Mouse (Mus musculus) embryonic facial prominence, embryonic 10.5 days (tissue): ENCODE data around the gene Tcfl5. TPM values are rescaled to one million over a fixed set of nuclear protein-coding genes. Genes with fewer than 3 reads are reported as not detected.
A peak's percentile ranks its signal among the peaks of the same experiment; 100 is the strongest.

Source experiments
- DNase-seq: peaks from one replicate; pipeline ENCODE4 v3.0.0-alpha.2; 2017; ENCODE audit warnings: low spot score
- H3K27ac ChIP-seq: fragments of 300-500 bp; sonication (generic); replicated peaks from 2 replicates; pipeline ENCODE4 v1.5.1; 2016; ENCODE audit warnings: mild to moderate bottlenecking
- H3K27me3 ChIP-seq: fragments of 300-500 bp; sonication (generic); replicated peaks from 2 replicates; pipeline ENCODE4 v1.6.1; 2016; ENCODE audit warnings: low read depth, mild to moderate bottlenecking; ENCODE audit not compliant: poor library complexity, severe bottlenecking
- H3K36me3 ChIP-seq: fragments of 300-500 bp; sonication (generic); replicated peaks from 2 replicates; pipeline ENCODE4 v1.6.1; 2016; ENCODE audit warnings: mild to moderate bottlenecking, moderate library complexity
- H3K4me1 ChIP-seq: fragments of 300-500 bp; sonication (generic); 2 replicates; pipeline ENCODE4 v1.6.1; 2016
- H3K4me3 ChIP-seq: fragments of 300-500 bp; sonication (generic); 2 replicates; pipeline ENCODE4 v1.5.1; 2016; ENCODE audit warnings: mild to moderate bottlenecking, moderate library complexity
- H3K9me3 ChIP-seq: fragments of 300-500 bp; sonication (generic); 2 replicates; pipeline ENCODE4 v1.6.1; 2016; ENCODE audit warnings: mild to moderate bottlenecking
- WGBS: fragments of 180-500 bp; shearing (Covaris S2); methylation state at CpG from one replicate; pipeline ENCODE4 v1.1.7; 2016; 5-methylcytosine and 5-hydroxymethylcytosine counted together
- polyA plus RNA-seq: library from polyadenylated mRNA; unstranded; fragments of >200 nt; fragmentation: Nextera tagmentation; extraction: Ambion mirVana; gene quantifications from 2 replicates; pipeline ENCODE4 v1.2.1, GENCODE M21; 2016

The Tcfl5 gene
- polyA plus RNA-seq: 0.11 and 0.18 TPM in 2 replicates

DNA sequence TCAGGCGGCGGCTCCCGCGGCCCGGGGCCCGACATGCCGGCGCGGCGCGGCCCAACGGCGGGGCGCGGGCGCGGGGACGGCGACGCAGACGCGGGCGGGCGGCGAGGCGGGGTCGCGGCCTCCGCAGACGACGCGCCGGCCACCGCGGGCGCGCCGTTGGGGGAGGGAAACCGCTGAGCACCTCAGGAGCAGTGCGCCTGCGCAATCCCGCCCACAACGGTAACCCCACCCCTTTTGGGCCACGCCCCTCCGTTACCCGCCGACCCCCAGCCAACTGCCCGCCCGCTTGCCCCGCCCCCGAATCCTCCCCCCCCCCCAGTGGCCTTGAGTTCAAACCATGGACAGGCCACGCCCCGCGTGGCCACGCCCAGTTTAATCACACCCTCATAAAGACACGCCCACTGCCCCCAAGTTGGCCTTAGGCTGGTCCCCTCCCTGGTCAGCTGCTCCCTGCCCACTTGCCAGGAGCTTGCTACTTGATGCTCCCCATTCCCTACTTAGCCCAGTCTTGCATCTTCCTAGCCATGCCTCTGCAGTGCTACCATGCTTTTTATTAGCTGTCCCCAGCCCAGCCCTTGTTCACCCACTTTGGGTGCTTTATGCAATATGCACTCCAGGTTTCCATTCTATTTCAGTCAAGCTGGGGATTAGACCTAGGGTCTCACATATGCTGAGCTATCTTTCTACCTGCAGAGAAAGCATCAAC lies at the start of gene Tcfl5:
Gene Tcfl5 (minus strand): TSS at position 154 of the 706 bp plus-strand sequence.
- peaks cover 46% of the 10 kb centered on the region for H3K27me3 ChIP-seq

DNA sequence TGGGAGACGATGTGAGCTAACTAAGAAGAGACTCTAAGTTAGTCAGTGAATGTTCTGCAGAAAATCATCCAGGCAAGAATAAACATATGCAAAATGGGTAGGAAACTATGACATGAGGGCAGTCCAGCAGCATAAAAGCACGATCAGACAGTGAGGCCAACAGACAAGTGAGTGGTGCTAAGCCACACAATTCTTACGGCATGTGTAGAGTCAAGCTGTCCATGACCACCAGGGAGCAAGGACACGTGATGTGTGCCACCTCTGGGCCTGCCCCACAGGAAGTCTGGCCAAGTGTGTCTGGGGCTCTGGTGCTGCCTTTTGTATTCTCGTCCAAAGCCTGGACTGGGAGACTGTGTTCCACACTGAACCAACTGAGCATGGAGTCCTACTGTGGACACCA lies 47.3 kb upstream of the Tcfl5 start:
- H3K4me1 ChIP-seq: peaks cover 11% of the 10 kb centered on the region; the same call in 1 of the 2 replicates
- peaks cover 67% of the 10 kb centered on the region for H3K36me3 ChIP-seq
- DNase-seq: no peak
- 92% methylated on average over 5 of the region's 5 CpGs for WGBS
- H3K27ac ChIP-seq: no peak overlapping the region
- H3K4me3 ChIP-seq: no peak overlapping the region
- H3K27me3 ChIP-seq: no peaks in the 10 kb centered on the region
- no peaks in the 10 kb centered on the region for H3K9me3 ChIP-seq

More for the DNA sequence above, at the start of gene Tcfl5:
- H3K9me3 ChIP-seq: peaks cover 17% of the 10 kb centered on the region
- no peaks in the 10 kb centered on the region for H3K36me3 ChIP-seq
- H3K4me1 ChIP-seq: peaks cover 8% of the 10 kb centered on the region; the same call in 1 of the 2 replicates
- WGBS: 5% methylated on average over 54 of the region's 56 CpGs
- peak; percentile 47 for DNase-seq
- H3K4me3 ChIP-seq: peak within 1 kb of the TSS; percentile 51
- H3K27ac ChIP-seq: no peak within 1 kb of the TSS

DNA sequence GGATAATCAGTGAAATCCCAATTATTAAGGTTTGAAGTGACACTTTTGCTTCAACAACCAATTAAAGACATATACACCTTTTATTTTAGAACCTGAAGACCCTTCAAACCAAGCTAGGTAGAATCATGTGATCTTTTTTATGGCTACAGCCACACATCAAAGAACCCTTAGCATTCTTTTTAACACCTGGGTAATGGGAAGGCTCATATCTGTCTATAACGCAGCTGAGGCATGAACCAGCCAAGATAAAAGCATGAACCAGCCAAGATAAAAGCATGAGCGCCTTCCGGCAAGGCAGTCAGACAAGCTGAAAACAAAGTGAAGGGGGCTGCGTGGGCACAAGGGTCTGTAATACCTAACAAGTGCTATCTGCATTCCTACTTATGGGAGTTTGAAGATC lies 41.5 kb upstream of the Tcfl5 start:
- H3K27me3 ChIP-seq: no peaks in the 10 kb centered on the region
- no peaks in the 10 kb centered on the region for H3K4me1 ChIP-seq
- no peak overlapping the region for H3K4me3 ChIP-seq
- H3K36me3 ChIP-seq: peaks cover 96% of the 10 kb centered on the region
- no peak for DNase-seq
- no peak overlapping the region for H3K27ac ChIP-seq
- no peaks in the 10 kb centered on the region for H3K9me3 ChIP-seq
- WGBS: 96% methylated on average over 4 of the region's 4 CpGs

DNA sequence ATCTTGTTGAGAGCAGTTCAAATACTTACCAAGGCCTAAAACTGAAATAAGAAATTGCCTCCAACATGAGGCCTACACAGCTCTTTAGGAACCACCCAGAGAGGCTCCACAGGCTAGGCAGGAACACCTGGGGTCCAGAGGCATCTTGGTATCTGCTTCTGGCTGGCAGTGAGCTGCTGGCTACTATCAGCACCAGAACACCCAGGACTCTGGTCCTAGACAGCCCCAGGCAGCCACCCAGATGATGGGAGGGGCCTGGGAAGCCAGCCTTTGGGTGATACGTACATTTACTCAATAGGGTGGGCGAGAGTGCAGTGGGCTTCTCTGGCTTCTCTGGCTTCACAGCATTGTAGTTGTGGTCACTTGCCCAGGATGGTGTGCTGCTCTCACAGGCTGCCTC lies 41.0 kb upstream of the Tcfl5 start:
- no peak overlapping the region for H3K27ac ChIP-seq
- DNase-seq: no peak
- no peaks in the 10 kb centered on the region for H3K27me3 ChIP-seq
- H3K36me3 ChIP-seq: peaks cover 91% of the 10 kb centered on the region
- no peak overlapping the region for H3K4me3 ChIP-seq
- WGBS: 93% methylated on average over 2 of the region's 2 CpGs
- H3K9me3 ChIP-seq: no peaks in the 10 kb centered on the region
- no peaks in the 10 kb centered on the region for H3K4me1 ChIP-seq

DNA sequence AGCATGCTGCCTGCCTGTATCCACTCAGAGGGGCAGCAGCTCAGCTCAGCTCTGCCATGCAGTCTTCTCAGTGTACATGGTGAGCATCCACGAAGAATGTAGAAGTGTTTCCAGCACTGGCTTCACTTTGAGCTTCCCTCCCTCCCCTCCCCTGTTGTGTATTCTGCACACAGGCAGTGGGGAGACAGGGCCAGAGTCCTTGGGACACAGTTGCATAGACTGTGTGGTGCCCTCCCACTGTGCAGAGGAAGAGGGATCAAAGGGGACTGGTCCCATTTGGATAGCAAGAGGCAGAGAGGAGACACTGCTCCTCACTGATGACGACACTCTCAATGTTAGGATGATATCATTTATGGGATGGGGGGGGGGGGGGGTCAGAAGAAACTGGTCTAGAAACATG lies 38.7 kb upstream of the Tcfl5 start:
- WGBS: 64% methylated on average over 2 of the region's 2 CpGs
- no peaks in the 10 kb centered on the region for H3K9me3 ChIP-seq
- no peaks in the 10 kb centered on the region for H3K27me3 ChIP-seq
- H3K4me1 ChIP-seq: no peaks in the 10 kb centered on the region
- no peak for DNase-seq
- H3K36me3 ChIP-seq: peaks cover 71% of the 10 kb centered on the region
- no peak overlapping the region for H3K4me3 ChIP-seq
- no peak overlapping the region for H3K27ac ChIP-seq

DNA sequence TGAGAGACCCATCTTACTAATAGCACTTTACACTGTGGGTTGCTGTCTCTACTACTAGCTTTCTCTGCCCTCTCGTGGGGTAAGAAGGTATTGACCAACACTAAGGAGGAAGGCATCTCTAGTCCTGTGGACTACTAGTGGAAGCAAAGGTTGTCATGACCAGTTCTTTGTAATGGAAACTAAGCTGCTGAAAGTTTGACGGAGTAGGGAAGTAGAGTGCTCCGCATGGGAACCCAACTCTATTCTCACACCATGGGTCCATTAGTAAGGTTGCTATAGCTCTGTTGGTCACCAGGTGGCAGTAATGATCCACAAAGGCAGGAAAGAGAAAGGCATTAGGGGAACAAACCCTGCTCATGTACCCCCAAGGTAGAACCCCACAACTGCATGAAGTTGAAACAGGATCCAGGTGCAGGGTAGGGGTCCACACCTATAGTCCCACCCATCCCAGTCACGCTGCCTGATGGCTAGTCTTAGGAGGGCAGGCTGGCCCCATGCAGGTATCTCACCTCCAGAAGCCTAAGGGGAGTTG lies 36.2 kb upstream of the Tcfl5 start:
- peak; percentile 53 for DNase-seq
- Histone ChIP-seq H3K4me3 (no peak overlapping the region), H3K4me1 (no peaks in the 10 kb centered on the region), H3K9me3 (no peaks in the 10 kb centered on the region), H3K36me3 (peaks cover 62% of the 10 kb centered on the region), H3K27ac (no peak overlapping the region), H3K27me3 (no peaks in the 10 kb centered on the region)
- WGBS: 29% methylated on average over 4 of the region's 4 CpGs

DNA sequence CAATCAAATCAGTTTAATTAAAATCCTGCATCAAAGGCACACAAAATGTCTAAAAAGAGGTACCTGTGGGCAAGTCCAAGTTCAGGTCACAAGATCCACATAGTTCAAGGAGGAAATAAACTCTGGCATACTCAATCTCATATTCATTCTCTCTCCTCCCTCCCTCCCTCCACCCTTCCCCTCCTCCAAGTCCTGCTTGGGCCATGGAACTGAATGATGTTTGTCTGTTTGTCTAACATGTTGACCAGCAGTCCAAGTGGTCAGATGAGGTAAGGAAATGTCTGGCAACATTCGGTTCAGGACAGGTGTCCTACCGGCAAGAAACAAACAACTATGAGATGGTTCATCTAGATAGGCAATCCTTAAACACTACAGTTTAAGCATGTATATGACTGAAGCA lies 34.2 kb upstream of the Tcfl5 start:
- WGBS: 97% methylated on average over 2 of the region's 2 CpGs
- H3K4me1 ChIP-seq: no peaks in the 10 kb centered on the region
- H3K9me3 ChIP-seq: no peaks in the 10 kb centered on the region
- no peak overlapping the region for H3K4me3 ChIP-seq
- no peak for DNase-seq
- no peaks in the 10 kb centered on the region for H3K27me3 ChIP-seq
- H3K36me3 ChIP-seq: peaks cover 62% of the 10 kb centered on the region
- H3K27ac ChIP-seq: no peak overlapping the region

DNA sequence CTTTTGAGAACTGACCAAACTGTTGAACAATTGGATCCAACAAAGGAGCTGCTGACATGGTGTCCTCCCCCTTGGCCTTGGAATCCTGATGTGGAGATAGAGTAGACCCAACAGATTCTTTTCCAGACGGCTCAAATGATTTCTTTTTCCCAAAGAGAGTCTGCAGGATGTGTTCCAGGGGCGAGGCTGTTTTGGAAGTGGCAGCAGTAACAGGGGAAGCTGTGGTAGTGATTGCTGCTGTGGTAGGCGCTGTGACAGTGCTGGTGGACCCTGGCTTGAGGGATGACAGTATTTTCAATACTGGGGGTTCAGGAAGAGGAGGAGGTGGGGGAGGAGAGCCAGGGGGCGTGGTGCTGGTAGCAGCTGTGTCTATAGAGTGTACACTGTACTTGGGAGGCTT lies 19.5 kb upstream of the Tcfl5 start:
- Histone ChIP-seq H3K4me3 (no peak overlapping the region), H3K27me3 (no peaks in the 10 kb centered on the region; the same call in 1 of the 2 replicates), H3K36me3 (peaks cover 56% of the 10 kb centered on the region), H3K4me1 (peaks cover 13% of the 10 kb centered on the region), H3K27ac (no peak overlapping the region), H3K9me3 (no peaks in the 10 kb centered on the region)
- 91% methylated on average over 4 of the region's 4 CpGs for WGBS
- DNase-seq: no peak

DNA sequence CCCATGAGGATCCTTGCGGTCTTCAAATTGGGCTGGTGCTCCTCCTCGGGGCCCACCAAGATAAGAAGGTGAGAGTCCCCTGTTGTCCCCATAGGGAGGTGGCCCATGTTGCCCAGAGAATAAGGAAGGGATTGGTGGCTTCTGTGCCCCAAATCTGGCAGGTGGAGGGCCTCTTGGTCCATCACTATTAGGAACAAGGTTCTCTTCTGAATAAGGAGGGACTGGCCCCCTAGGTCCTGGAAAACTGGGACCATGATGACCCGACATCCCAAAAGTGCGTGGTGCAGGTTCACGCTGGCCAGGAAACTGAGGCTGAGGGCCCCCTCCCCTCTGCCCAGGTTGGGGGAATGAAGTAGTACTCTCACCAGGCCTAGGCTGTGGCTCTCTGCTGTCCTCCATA lies 18.0 kb upstream of the Tcfl5 start:
- peaks cover 13% of the 10 kb centered on the region for H3K4me1 ChIP-seq
- H3K27ac ChIP-seq: no peak overlapping the region
- 96% methylated on average over 5 of the region's 5 CpGs for WGBS
- no peaks in the 10 kb centered on the region; the same call in 1 of the 2 replicates for H3K27me3 ChIP-seq
- no peak for DNase-seq
- no peak overlapping the region for H3K4me3 ChIP-seq
- no peaks in the 10 kb centered on the region for H3K9me3 ChIP-seq
- peaks cover 41% of the 10 kb centered on the region for H3K36me3 ChIP-seq

DNA sequence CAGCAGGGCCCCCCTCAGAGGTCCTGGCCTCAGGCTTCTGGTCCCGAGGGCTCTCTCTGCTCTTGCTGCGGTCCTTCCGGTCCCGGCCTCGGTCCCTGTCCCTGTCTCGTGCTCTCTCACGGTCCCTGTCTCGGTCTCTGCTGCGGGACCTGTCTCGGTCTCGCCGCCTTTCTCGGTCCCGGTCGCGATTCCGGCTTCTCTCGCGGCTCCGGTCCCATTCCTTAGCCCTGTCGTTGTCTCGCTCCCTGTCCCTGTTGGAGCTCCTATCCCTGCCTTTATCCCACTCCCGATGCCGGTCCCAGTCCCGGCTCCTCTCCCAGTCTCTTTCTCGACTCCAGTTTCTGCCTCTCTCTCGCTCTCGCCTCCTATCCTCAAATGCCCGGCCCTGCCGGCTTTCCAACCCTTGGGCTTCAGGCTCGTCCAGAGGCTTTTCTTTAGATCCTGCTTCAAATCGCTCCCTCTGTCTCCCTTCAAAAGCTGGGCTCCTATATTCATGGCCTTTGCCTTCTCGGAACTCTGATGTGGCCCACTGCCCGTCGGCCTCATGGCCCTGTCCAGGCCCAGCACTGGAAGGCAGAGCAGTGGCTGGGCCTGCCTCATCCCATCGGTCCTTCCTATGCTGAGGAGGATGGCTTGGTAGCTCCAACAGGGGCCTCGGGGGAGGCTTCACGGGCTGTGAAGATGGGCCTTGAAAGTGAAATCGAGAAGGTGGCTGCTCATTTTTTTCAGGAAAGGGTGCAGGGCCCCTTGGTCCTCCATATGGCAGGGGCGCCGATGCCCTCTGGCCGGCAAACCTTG lies 17.0 kb upstream of the Tcfl5 start:
- peak overlapping the region; percentile 76 for H3K27ac ChIP-seq
- peaks cover 32% of the 10 kb centered on the region for H3K36me3 ChIP-seq
- H3K4me1 ChIP-seq: peaks cover 19% of the 10 kb centered on the region
- 24% methylated on average over 42 of the region's 42 CpGs for WGBS
- peak; percentile 39 for DNase-seq
- H3K4me3 ChIP-seq: peak overlapping the region; percentile 46
- no peaks in the 10 kb centered on the region for H3K9me3 ChIP-seq
- no peaks in the 10 kb centered on the region; the same call in 1 of the 2 replicates for H3K27me3 ChIP-seq

DNA sequence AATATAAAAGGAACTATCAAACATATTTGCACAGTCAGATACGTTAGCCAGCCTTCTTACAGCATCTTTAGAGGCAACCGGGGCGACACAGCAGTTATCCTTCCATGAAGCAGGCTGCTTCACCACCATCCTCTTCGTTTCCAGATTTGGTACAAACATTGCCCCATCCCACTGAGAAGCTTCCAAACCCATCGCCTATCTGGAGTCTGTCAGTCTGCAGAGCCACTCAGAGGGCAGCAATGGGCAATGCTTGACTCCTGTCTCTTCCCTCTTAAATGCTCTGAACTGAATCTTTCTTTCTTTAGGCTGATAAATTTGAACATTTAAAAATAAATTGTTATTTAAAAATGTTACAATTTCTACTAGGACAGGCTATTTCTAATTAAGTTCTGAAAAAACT lies 15.9 kb upstream of the Tcfl5 start:
- 87% methylated on average over 5 of the region's 5 CpGs for WGBS
- peaks cover 19% of the 10 kb centered on the region for H3K4me1 ChIP-seq
- no peaks in the 10 kb centered on the region; the same call in 1 of the 2 replicates for H3K27me3 ChIP-seq
- H3K36me3 ChIP-seq: peaks cover 25% of the 10 kb centered on the region
- no peak overlapping the region for H3K27ac ChIP-seq
- no peak overlapping the region for H3K4me3 ChIP-seq
- no peaks in the 10 kb centered on the region for H3K9me3 ChIP-seq
- no peak for DNase-seq

DNA sequence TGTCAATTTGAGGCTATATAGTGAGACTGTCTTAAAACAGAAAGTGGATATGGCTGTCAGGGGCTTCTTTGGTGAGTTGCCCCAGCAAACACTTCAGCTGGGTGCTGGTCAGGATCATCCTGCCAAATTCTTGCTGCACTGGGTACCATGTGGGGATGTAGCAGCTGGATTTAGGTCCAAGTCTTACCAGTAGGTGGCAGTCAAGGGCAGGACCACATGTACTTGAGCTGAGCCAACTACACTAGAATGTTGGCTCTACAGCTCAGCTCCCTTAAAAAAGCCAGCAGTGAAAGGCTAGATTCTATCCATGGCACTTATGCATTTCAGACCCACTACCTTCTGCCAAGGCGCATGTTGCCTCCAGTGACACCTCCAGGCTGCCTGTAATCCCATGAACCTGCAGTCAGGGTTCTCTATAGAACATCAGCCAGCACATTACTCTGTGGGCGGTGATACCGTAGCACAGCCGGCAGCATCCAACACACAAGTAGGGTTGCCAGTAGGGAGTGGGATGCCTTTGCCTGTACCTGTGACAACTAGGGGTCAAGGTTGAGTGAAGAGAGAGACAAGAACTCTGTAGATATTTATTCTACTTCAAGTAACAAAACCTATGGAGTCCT lies 15.0 kb upstream of the Tcfl5 start:
- Histone ChIP-seq H3K9me3 (no peaks in the 10 kb centered on the region), H3K27me3 (no peaks in the 10 kb centered on the region; the same call in 1 of the 2 replicates), H3K4me3 (no peak overlapping the region), H3K4me1 (peaks cover 19% of the 10 kb centered on the region), H3K27ac (no peak overlapping the region), H3K36me3 (peaks cover 24% of the 10 kb centered on the region)
- 76% methylated on average over 4 of the region's 4 CpGs for WGBS
- DNase-seq: peak; percentile 72
